Mouse (Mus musculus) regulatory T cell (primary cell): ENCODE results near the gene H2-T22.
"Not testable (repeated sequence)": the region's sequence is repeated elsewhere in the genome, so short reads cannot be mapped to it uniquely, and the experiment has no call there.

ENCODE experiments used
- in situ Hi-C: fragments of 300-600 bp; cut with MboI, MseI; formaldehyde crosslinking; loops from one replicate; pipeline ENCODE4 v1.15.1; 2025; ENCODE audit warnings: high pct_unique_total_duplicates

Gene H2-T22

GRCm38 (mm10) chr17:36030046-36030702 lies 12.4 kb downstream of the H2-T22 start:
- in situ Hi-C loops: loop anchor here (5.0 kb wide), 3 partner anchors 33 to 103 kb away; no protein-coding TSS in a partner anchor

GRCm38 (mm10) chr17:36028879-36029619 lies 13.5 kb downstream of the H2-T22 start:
- in situ Hi-C loops: no loop called here

- in situ Hi-C loops: no loop called here
Measured at GRCm38 (mm10) chr17:36027663-36028062, 14.9 kb downstream of the H2-T22 start.

- in situ Hi-C loops: no loop called here
Measured at GRCm38 (mm10) chr17:36025901-36026300, 16.6 kb downstream of the H2-T22 start.

- in situ Hi-C loops: no loop called here
Measured at GRCm38 (mm10) chr17:36025197-36025596, 17.4 kb downstream of the H2-T22 start.

GRCm38 (mm10) chr17:36023710-36024654 lies 18.6 kb downstream of the H2-T22 start:
- in situ Hi-C loops: no loop called here

- in situ Hi-C loops: no loop called here
Measured at GRCm38 (mm10) chr17:36022922-36023321, 19.6 kb downstream of the H2-T22 start.

GRCm38 (mm10) chr17:36022098-36022497 lies 20.4 kb downstream of the H2-T22 start:
- in situ Hi-C loops: no loop called here

GRCm38 (mm10) chr17:36021309-36021708 lies 21.2 kb downstream of the H2-T22 start:
- in situ Hi-C loops: no loop called here

- in situ Hi-C loops: no loop called here
Measured at GRCm38 (mm10) chr17:36020191-36021073, 22.1 kb downstream of the H2-T22 start, which contains the start of gene H2-T24. TSS of gene H2-T24 (minus strand) at chr17:36020560.

GRCm38 (mm10) chr17:36019519-36019918 lies 23.0 kb downstream of the H2-T22 start:
- in situ Hi-C loops: no loop called here

- in situ Hi-C loops: no loop called here
Measured at GRCm38 (mm10) chr17:36018979-36019378, 23.6 kb downstream of the H2-T22 start.

GRCm38 (mm10) chr17:36017046-36017445 lies 25.5 kb downstream of the H2-T22 start:
- in situ Hi-C loops: no loop called here

GRCm38 (mm10) chr17:36014977-36015376 lies 27.6 kb downstream of the H2-T22 start:
- in situ Hi-C loops: no loop called here

- in situ Hi-C loops: not testable (repeated sequence)
Measured at GRCm38 (mm10) chr17:36004409-36004808, 38.1 kb downstream of the H2-T22 start.

- in situ Hi-C loops: no loop called here
Measured at GRCm38 (mm10) chr17:36003331-36003730, 39.2 kb downstream of the H2-T22 start.

- in situ Hi-C loops: no loop called here
Measured at GRCm38 (mm10) chr17:36001966-36002365, 40.6 kb downstream of the H2-T22 start.

GRCm38 (mm10) chr17:36001121-36001897 lies 41.2 kb downstream of the H2-T22 start:
- in situ Hi-C loops: no loop called here

- in situ Hi-C loops: no loop called here
Measured at GRCm38 (mm10) chr17:36000349-36000748, 42.2 kb downstream of the H2-T22 start.

GRCm38 (mm10) chr17:35999356-35999755 lies 43.2 kb downstream of the H2-T22 start:
- in situ Hi-C loops: loop anchor here (5.0 to 25.0 kb wide), 3 partner anchors 33 to 963 kb away; partner anchors contain the start of genes H2-T23, Ppp1r11, Znrd1 and Znrd1as
